Mouse (Mus musculus) hindbrain, embryonic 14.5 days (tissue): ENCODE measurements around the gene Hmg20a. TPM values are rescaled to one million over a fixed set of nuclear protein-coding genes. Genes with fewer than 3 reads are reported as not detected.

Source experiments
- ATAC-seq: fragments of 200-750 bp; cut with Nextera tagmentation; 2 replicates; pipeline ENCODE4 v1.8.0; 2017; ENCODE audit warnings: moderate number of reproducible peaks, mild to moderate bottlenecking, moderate TSS enrichment, moderate library complexity; ENCODE audit not compliant: low FRiP score
- DNase-seq: peaks from one replicate; pipeline ENCODE4 v3.0.0-alpha.2; 2015; ENCODE audit warnings: low spot score
- H3K27ac ChIP-seq: fragments of 300-500 bp; sonication (generic); 2 replicates; pipeline ENCODE4 v1.5.1; 2014; ENCODE audit warnings: mild to moderate bottlenecking, moderate library complexity
- H3K27me3 ChIP-seq: fragments of 300-500 bp; sonication (generic); 2 replicates; pipeline ENCODE4 v1.6.1; 2014; ENCODE audit warnings: mild to moderate bottlenecking, low read length, mixed read lengths; ENCODE audit not compliant: control insufficient read depth, insufficient read depth
- H3K36me3 ChIP-seq: fragments of 300-500 bp; sonication (generic); replicated peaks from 2 replicates; pipeline ENCODE4 v1.6.1; 2014; ENCODE audit not compliant: control insufficient read depth, insufficient read depth
- H3K4me1 ChIP-seq: fragments of 300-500 bp; sonication (generic); replicated peaks from 2 replicates; pipeline ENCODE4 v1.6.1; 2014; ENCODE audit warnings: antibody characterized with exemption, low read length, mixed read lengths; ENCODE audit not compliant: control insufficient read depth, insufficient read depth
- H3K4me2 ChIP-seq: fragments of 300-500 bp; sonication (generic); replicated peaks from 2 replicates; pipeline ENCODE4 v1.6.1; 2014; ENCODE audit warnings: mild to moderate bottlenecking, moderate library complexity
- H3K4me3 ChIP-seq: fragments of 300-500 bp; sonication (generic); replicated peaks from 2 replicates; pipeline ENCODE4 v1.5.1; 2014; ENCODE audit warnings: mild to moderate bottlenecking, low read length
- H3K9ac ChIP-seq: fragments of 300-500 bp; sonication (generic); 2 replicates; pipeline ENCODE4 v1.6.1; 2014
- H3K9me3 ChIP-seq: fragments of 300-500 bp; sonication (generic); 2 replicates; pipeline ENCODE4 v1.6.1; 2016; ENCODE audit warnings: low read length; ENCODE audit not compliant: control insufficient read depth
- WGBS: fragments of 180-500 bp; shearing (Covaris S2); extraction: QIAGEN DNeasy Blood & Tissue Kit; methylation state at CpG from one replicate; pipeline ENCODE4 v1.1.7; 2014; 5-methylcytosine and 5-hydroxymethylcytosine counted together
- polyA plus RNA-seq: library from polyadenylated mRNA; unstranded; fragments of >200 nt; fragmentation: Nextera tagmentation; extraction: Ambion mirVana; gene quantifications from 2 replicates; pipeline ENCODE4 v1.2.1, GENCODE M21; 2014

Hmg20a gene
- polyA plus RNA-seq, 1 experiment from 2014 or later: 75.7 TPM

GRCm38 (mm10) chr9:56412716-56413115 is 5.7 kb upstream of the Hmg20a start:
- H3K27ac ChIP-seq: no peak overlapping the region

GRCm38 (mm10) chr9:56414322-56414721 is 4.1 kb upstream of the Hmg20a start:
- no peak overlapping the region for H3K9ac ChIP-seq
- H3K4me3 ChIP-seq: no peak overlapping the region
- H3K27ac ChIP-seq: no peak overlapping the region
- DNase-seq: no peak
- no peak overlapping the region for H3K4me2 ChIP-seq
- no peaks in the 10 kb centered on the region for H3K27me3 ChIP-seq
- no peak for ATAC-seq
- peaks cover 7% of the 10 kb centered on the region for H3K4me1 ChIP-seq
- no peaks in the 10 kb centered on the region for H3K36me3 ChIP-seq
- H3K9me3 ChIP-seq: no peaks in the 10 kb centered on the region

More at GRCm38 (mm10) chr9:56412716-56413115, 5.7 kb upstream of the Hmg20a start:
- DNase-seq: no peak
- Histone ChIP-seq H3K4me1 (peaks cover 6% of the 10 kb centered on the region), H3K4me2 (no peak overlapping the region), H3K27me3 (no peaks in the 10 kb centered on the region), H3K4me3 (no peak overlapping the region), H3K9me3 (no peaks in the 10 kb centered on the region), H3K9ac (no peak overlapping the region), H3K36me3 (no peaks in the 10 kb centered on the region)
- ATAC-seq: no peak
- 80% methylated on average over 1 of the region's 1 CpGs for WGBS

- ATAC-seq: no peak
Measured at GRCm38 (mm10) chr9:56415393-56415792, 3.0 kb upstream of the Hmg20a start.

GRCm38 (mm10) chr9:56415935-56416607 is 2.3 kb upstream of the Hmg20a start:
- 67% methylated on average over 4 of the region's 4 CpGs for WGBS
- Histone ChIP-seq H3K4me2 (peak overlapping the region; percentile 59), H3K9me3 (no peaks in the 10 kb centered on the region), H3K9ac (no peak overlapping the region), H3K4me1 (peaks cover 23% of the 10 kb centered on the region), H3K27me3 (no peaks in the 10 kb centered on the region), H3K36me3 (no peaks in the 10 kb centered on the region), H3K4me3 (no peak overlapping the region), H3K27ac (no peak overlapping the region)
- DNase-seq (no peak), ATAC-seq (no peak)

More at GRCm38 (mm10) chr9:56415393-56415792, 3.0 kb upstream of the Hmg20a start:
- no peak overlapping the region for H3K4me3 ChIP-seq
- H3K4me1 ChIP-seq: peaks cover 16% of the 10 kb centered on the region
- no peak overlapping the region for H3K9ac ChIP-seq
- DNase-seq: no peak
- H3K27ac ChIP-seq: no peak overlapping the region
- H3K36me3 ChIP-seq: no peaks in the 10 kb centered on the region
- 75% methylated on average over 1 of the region's 1 CpGs for WGBS
- H3K4me2 ChIP-seq: no peak overlapping the region
- no peaks in the 10 kb centered on the region for H3K9me3 ChIP-seq
- no peaks in the 10 kb centered on the region for H3K27me3 ChIP-seq

- Histone ChIP-seq H3K4me2 (peak overlapping the region; percentile 59), H3K4me1 (peaks cover 34% of the 10 kb centered on the region), H3K4me3 (peak overlapping the region; percentile 79), H3K27ac (peak overlapping the region; percentile 85), H3K9me3 (no peaks in the 10 kb centered on the region), H3K36me3 (no peaks in the 10 kb centered on the region), H3K9ac (peak overlapping the region; percentile 74), H3K27me3 (no peaks in the 10 kb centered on the region)
- ATAC-seq: peak; percentile 31
- under 1% methylated on average over 39 of the region's 40 CpGs for WGBS
- peak; percentile 65 for DNase-seq
Measured at GRCm38 (mm10) chr9:56417415-56417947, 928 bp upstream of the Hmg20a start.

GRCm38 (mm10) chr9:56418738-56419239 is 380 bp downstream of the Hmg20a start:
- peak overlapping the region; percentile 98 for H3K27ac ChIP-seq
- WGBS: under 1% methylated on average over 11 of the region's 11 CpGs
- no peaks in the 10 kb centered on the region for H3K9me3 ChIP-seq
- DNase-seq: peak; percentile 79
- H3K27me3 ChIP-seq: no peaks in the 10 kb centered on the region
- peak overlapping the region; percentile 75 for H3K9ac ChIP-seq
- H3K4me2 ChIP-seq: peak overlapping the region; percentile 59
- H3K36me3 ChIP-seq: no peaks in the 10 kb centered on the region
- peaks cover 41% of the 10 kb centered on the region for H3K4me1 ChIP-seq
- ATAC-seq: peak; percentile 63
- H3K4me3 ChIP-seq: peak overlapping the region; percentile 79

- H3K4me2 ChIP-seq: 0 out of 2 replicates have a peak overlapping the region, but pooled peaks have one; percentile 6
- H3K27ac ChIP-seq: no peak overlapping the region
- H3K27me3 ChIP-seq: no peaks in the 10 kb centered on the region
- H3K9ac ChIP-seq: no peak overlapping the region
- DNase-seq (no peak), ATAC-seq (no peak)
- no peaks in the 10 kb centered on the region for H3K9me3 ChIP-seq
- H3K4me3 ChIP-seq: no peak overlapping the region
- WGBS: 90% methylated on average over 1 of the region's 1 CpGs
- H3K4me1 ChIP-seq: peaks cover 41% of the 10 kb centered on the region
- no peaks in the 10 kb centered on the region for H3K36me3 ChIP-seq
Measured at GRCm38 (mm10) chr9:56420236-56420635, 1.8 kb downstream of the Hmg20a start.

- 87% methylated on average over 9 of the region's 9 CpGs for WGBS
- Histone ChIP-seq H3K4me3 (no peak overlapping the region), H3K27ac (no peak overlapping the region), H3K9ac (no peak overlapping the region), H3K4me2 (0 out of 2 replicates have a peak overlapping the region, but pooled peaks have one; percentile 28), H3K4me1 (peaks cover 41% of the 10 kb centered on the region), H3K9me3 (no peaks in the 10 kb centered on the region), H3K27me3 (no peaks in the 10 kb centered on the region), H3K36me3 (no peaks in the 10 kb centered on the region)
- no peak for DNase-seq
- no peak for ATAC-seq
Measured at GRCm38 (mm10) chr9:56420892-56421601, 2.6 kb downstream of the Hmg20a start.

- Histone ChIP-seq H3K4me3 (no peak overlapping the region), H3K36me3 (no peaks in the 10 kb centered on the region), H3K9ac (no peak overlapping the region), H3K27ac (no peak overlapping the region), H3K27me3 (no peaks in the 10 kb centered on the region), H3K4me1 (peaks cover 39% of the 10 kb centered on the region), H3K4me2 (no peak overlapping the region), H3K9me3 (no peaks in the 10 kb centered on the region)
- WGBS: 83% methylated on average over 5 of the region's 5 CpGs
- DNase-seq (no peak), ATAC-seq (no peak)
Measured at GRCm38 (mm10) chr9:56421991-56422390, 3.6 kb downstream of the Hmg20a start.
